Mouse (Mus musculus): Measurements from ENCODE around the gene Trim27. TPM values are rescaled to one million over a fixed set of nuclear protein-coding genes. Genes with fewer than 3 reads are reported as not detected.

The Trim27 gene
- total and polyA plus RNA-seq, 3 experiments: 134 to 198 (median 146) TPM

DNA sequence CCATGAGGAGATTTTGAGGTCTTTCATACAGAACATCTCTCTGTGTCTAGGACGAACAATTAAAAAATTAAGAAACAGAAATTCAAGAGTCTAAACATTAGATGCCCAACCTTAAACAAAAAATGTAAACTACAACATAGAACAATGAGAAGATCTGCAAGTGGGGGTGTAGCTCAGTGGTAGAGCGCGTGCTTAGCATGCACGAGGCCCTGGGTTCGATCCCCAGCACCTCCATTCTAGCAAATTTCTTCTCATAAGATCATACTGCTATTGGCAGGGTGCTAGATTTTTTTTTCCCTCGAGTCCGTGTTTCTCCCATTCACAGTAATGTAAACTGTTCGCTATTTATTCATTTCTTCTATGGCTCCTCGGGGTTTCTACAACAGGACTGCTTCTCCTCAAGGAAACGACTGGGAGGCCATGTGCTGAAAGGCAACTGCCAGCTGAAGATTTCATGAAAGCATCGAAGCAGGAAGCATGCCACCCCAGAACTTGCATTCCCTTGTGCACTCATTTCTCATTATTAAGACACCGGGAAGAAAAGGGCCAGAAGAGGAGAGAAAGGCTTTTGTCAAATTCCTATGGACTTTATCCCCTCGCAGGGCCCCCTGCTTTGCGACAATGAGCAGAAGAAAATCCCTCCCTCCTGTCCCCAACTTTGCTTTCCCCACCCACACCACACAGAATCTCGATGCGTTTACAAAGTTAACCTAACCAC is 63.3 kb downstream of the Trim27 start (continued):
- TF ChIP-seq CTCF (conservative IDR thresholded peaks at IDR 0.05 in 1 of 2, IDR thresholded peaks at IDR 0.05 in 1 of 2; ENCODE audit: low read depth in 2 of 2, low read length in 2 of 2) (no peak), PAX5 (IDR thresholded peaks at IDR 0.05; ENCODE audit: low read length) (no peak), BHLHE40 (IDR thresholded peaks at IDR 0.05; ENCODE audit: low read depth, low read length) (no peak), TCF12 (IDR thresholded peaks at IDR 0.05; ENCODE audit: low read depth, low read length) (no peak)

- H3K4me2 ChIP-seq (ENCODE audit: insufficient read depth, low read depth, poor library complexity, severe bottlenecking): peak overlapping the region; percentile 90
- peak overlapping the region; percentile 1; the same call in 1 of the 2 replicates for H3K9ac ChIP-seq (ENCODE audit: insufficient read depth, low read depth)
- peaks cover 9% of the 10 kb centered on the region for H3K9me3 ChIP-seq (replicated peaks; ENCODE audit: low read length)
- H3K4me1 ChIP-seq (ENCODE audit: control insufficient read depth in 1 of 2, insufficient read depth in 2 of 2): peaks cover 7 to 26% of the 10 kb centered on the region in 2 experiments; a peak in 3 of 4 replicates
- H3K4me3 ChIP-seq (replicated peaks in 1 of 3; ENCODE audit: low read depth in 2 of 3, low read length in 2 of 3, poor library complexity in 1 of 3): peak overlapping the region; percentile 50 to 70 (median 59)
- H3K27me3 ChIP-seq (replicated peaks): peaks cover 32% of the 10 kb centered on the region
- dilution Hi-C loops (cut with MboI; ENCODE audit: extremely low pct_ligation_motif_present, extremely low pct_unique_long_range_greater_than_20kb, low sequenced_read_pairs): no loop called here
- no peak for DNase-seq (ENCODE audit: extremely low read depth)
- no peaks in the 10 kb centered on the region for H3K79me2 ChIP-seq (replicated peaks; ENCODE audit: control insufficient read depth, extremely low read depth, insufficient read depth, poor library complexity, severe bottlenecking)
- in situ Hi-C loops (cut with MboI; ENCODE audit: low pct_ligation_motif_present, low pct_unique_long_range_greater_than_20kb, low sequenced_read_pairs): loop anchor here (25.0 kb wide), 1 partner anchor 306 kb away; no protein-coding TSS in a partner anchor
- H3K36me3 ChIP-seq (replicated peaks in 1 of 2; ENCODE audit: control insufficient read depth in 1 of 2, insufficient read depth in 1 of 2, low read length in 1 of 2): no peaks in the 10 kb centered on the region
- no peak overlapping the region for H3K27ac ChIP-seq (ENCODE audit: insufficient read depth, low read depth)
- TF ChIP-seq USF2 (conservative IDR thresholded peaks at IDR 0.05; ENCODE audit: low read depth, low read length) (no peak), TBP (conservative IDR thresholded peaks at IDR 0.05; ENCODE audit: low read depth, low read length) (no peak), USF1 (IDR thresholded peaks at IDR 0.05; ENCODE audit: low read depth, low read length) (no peak), UBTF (IDR thresholded peaks at IDR 0.05; ENCODE audit: low read depth, low read length) (no peak), IRF4 (IDR thresholded peaks at IDR 0.05; ENCODE audit: low read depth, low read length) (no peak), POLR2A (IDR thresholded peaks at IDR 0.05; ENCODE audit: low read depth, low read length) (no peak), ZKSCAN1 (IDR thresholded peaks at IDR 0.05; ENCODE audit: borderline replicate concordance, low read depth, low read length) (no peak), ZC3H11A (IDR thresholded peaks at IDR 0.05; ENCODE audit: low read depth, low read length) (no peak), ZNF384 (IDR thresholded peaks at IDR 0.05; ENCODE audit: low read depth, low read length) (no peak), SIN3A (IDR thresholded peaks at IDR 0.05; ENCODE audit: low read length) (no peak)
These were observed 64.0 kb downstream of the Trim27 start for GRCm38 (mm10) chr13:21243196-21243595.

GRCm38 (mm10) chr13:21244089-21244488 is 64.8 kb downstream of the Trim27 start:
- no peak overlapping the region for H3K9ac ChIP-seq (ENCODE audit: insufficient read depth, low read depth)
- H3K79me2 ChIP-seq (replicated peaks; ENCODE audit: control insufficient read depth, extremely low read depth, insufficient read depth, poor library complexity, severe bottlenecking): no peaks in the 10 kb centered on the region
- no peak for DNase-seq (ENCODE audit: extremely low read depth)
- in situ Hi-C loops (cut with MboI; ENCODE audit: low pct_ligation_motif_present, low pct_unique_long_range_greater_than_20kb, low sequenced_read_pairs): loop anchor here (25.0 kb wide), 1 partner anchor 307 kb away; no protein-coding TSS in a partner anchor
- peaks cover 7 to 28% of the 10 kb centered on the region in 2 experiments; a peak in 3 of 4 replicates for H3K4me1 ChIP-seq (ENCODE audit: control insufficient read depth in 1 of 2, insufficient read depth in 2 of 2)
- peak overlapping the region; percentile 90 for H3K4me2 ChIP-seq (ENCODE audit: insufficient read depth, low read depth, poor library complexity, severe bottlenecking)
- peaks cover 2% of the 10 kb centered on the region for H3K9me3 ChIP-seq (replicated peaks; ENCODE audit: low read length)
- H3K4me3 ChIP-seq (replicated peaks in 1 of 3; ENCODE audit: low read depth in 2 of 3, low read length in 2 of 3, poor library complexity in 1 of 3): peak overlapping the region; percentile 6 to 70 (median 59)
- TF ChIP-seq MAFK (IDR thresholded peaks at IDR 0.05; ENCODE audit: insufficient replicate concordance, low read length) (no peak), CHD2 (IDR thresholded peaks at IDR 0.05; ENCODE audit: low read length) (no peak), CHD1 (IDR thresholded peaks at IDR 0.05; ENCODE audit: low read depth, low read length) (no peak), MXI1 (IDR thresholded peaks at IDR 0.05; ENCODE audit: low read depth, low read length) (0 out of 2 replicates have a peak, but pooled peaks have one; percentile 36)
- no peaks in the 10 kb centered on the region for H3K36me3 ChIP-seq (replicated peaks in 1 of 2; ENCODE audit: control insufficient read depth in 1 of 2, insufficient read depth in 1 of 2, low read length in 1 of 2)
- H3K27ac ChIP-seq (ENCODE audit: insufficient read depth, low read depth): no peak overlapping the region
- peaks cover 33% of the 10 kb centered on the region for H3K27me3 ChIP-seq (replicated peaks)
- dilution Hi-C loops (cut with MboI; ENCODE audit: extremely low pct_ligation_motif_present, extremely low pct_unique_long_range_greater_than_20kb, low sequenced_read_pairs): no loop called here

Other genes starting within 250 kb of the Trim27 start
- not detected in 2 replicates for gene Olfr1370, start 104.5 kb upstream of the Trim27 start, total RNA-seq (2012; rRNA removed)
- not detected in 2 replicates for gene Olfr1370, start 104.5 kb upstream of the Trim27 start, total RNA-seq (2014; rRNA removed)
- gene Olfr1370, start 104.5 kb upstream of the Trim27 start, polyA plus RNA-seq (2012; ENCODE audit: insufficient read length, low read depth): not detected in 2 replicates
- gene Olfr1369-ps1, start 68.0 kb upstream of the Trim27 start, total RNA-seq (2012; rRNA removed): not detected in 2 replicates
- not detected in 2 replicates for gene Olfr1369-ps1, start 68.0 kb upstream of the Trim27 start, total RNA-seq (2014; rRNA removed)
- 0.13 and 0.18 TPM in 2 replicates for gene Olfr1369-ps1, start 68.0 kb upstream of the Trim27 start, polyA plus RNA-seq (2012; ENCODE audit: insufficient read length, low read depth)
- gene Olfr263, start 49.8 kb upstream of the Trim27 start, total RNA-seq (2012; rRNA removed): not detected in 2 replicates
- gene Olfr263, start 49.8 kb upstream of the Trim27 start, total RNA-seq (2014; rRNA removed): not detected in 2 replicates
- not detected in 2 replicates for gene Olfr263, start 49.8 kb upstream of the Trim27 start, polyA plus RNA-seq (2012; ENCODE audit: insufficient read length, low read depth)
- gene Olfr1368, start 33.6 kb upstream of the Trim27 start, total RNA-seq (2012; rRNA removed): not detected in 2 replicates
- not detected in 2 replicates for gene Olfr1368, start 33.6 kb upstream of the Trim27 start, total RNA-seq (2014; rRNA removed)
- not detected in 2 replicates for gene Olfr1368, start 33.6 kb upstream of the Trim27 start, polyA plus RNA-seq (2012; ENCODE audit: insufficient read length, low read depth)
- not detected in 2 replicates for gene Gpx5, start 113.3 kb downstream of the Trim27 start, total RNA-seq (2012; rRNA removed)
- gene Gpx5, start 113.3 kb downstream of the Trim27 start, total RNA-seq (2014; rRNA removed): not detected in 2 replicates
- gene Gpx5, start 113.3 kb downstream of the Trim27 start, polyA plus RNA-seq (2012; ENCODE audit: insufficient read length, low read depth): not detected in 2 replicates
- gene Gpx6, start 132.7 kb downstream of the Trim27 start, total RNA-seq (2012; rRNA removed): 0.29 TPM in 1 of 2 replicates, not detected in the other
- gene Gpx6, start 132.7 kb downstream of the Trim27 start, total RNA-seq (2014; rRNA removed): 1.3 and 1.4 TPM in 2 replicates
- 1.2 and 2.2 TPM in 2 replicates for gene Gpx6, start 132.7 kb downstream of the Trim27 start, polyA plus RNA-seq (2012; ENCODE audit: insufficient read length, low read depth)
- not detected in 2 replicates for gene Olfr1367, start 167.5 kb downstream of the Trim27 start, total RNA-seq (2012; rRNA removed)
- gene Olfr1367, start 167.5 kb downstream of the Trim27 start, total RNA-seq (2014; rRNA removed): not detected in 2 replicates
- not detected in 2 replicates for gene Olfr1367, start 167.5 kb downstream of the Trim27 start, polyA plus RNA-seq (2012; ENCODE audit: insufficient read length, low read depth)
- gene Zscan12, start 183.4 kb downstream of the Trim27 start, total RNA-seq (2012; rRNA removed): 9.9 and 10.2 TPM in 2 replicates
- gene Zscan12, start 183.4 kb downstream of the Trim27 start, total RNA-seq (2014; rRNA removed): 14.7 and 15.1 TPM in 2 replicates
- gene Zscan12, start 183.4 kb downstream of the Trim27 start, polyA plus RNA-seq (2012; ENCODE audit: insufficient read length, low read depth): 10.6 and 10.7 TPM in 2 replicates
- gene Zkscan3, start 223.3 kb downstream of the Trim27 start, total RNA-seq (2012; rRNA removed): 20.0 and 20.9 TPM in 2 replicates
- gene Zkscan3, start 223.3 kb downstream of the Trim27 start, total RNA-seq (2014; rRNA removed): 32.7 and 36.2 TPM in 2 replicates
- 18.1 and 19.1 TPM in 2 replicates for gene Zkscan3, start 223.3 kb downstream of the Trim27 start, polyA plus RNA-seq (2012; ENCODE audit: insufficient read length, low read depth)

Measured in CH12.LX (cell line).